Mouse (Mus musculus) layer of hippocampus, adult 18-20 months (tissue): ENCODE measurements around the gene Klc1. TPM values are rescaled to one million over a fixed set of nuclear protein-coding genes. Genes with fewer than 3 reads are reported as not detected.

ENCODE experiments used
- DNase-seq, 2 experiments: peaks; one replicate each; pipeline ENCODE4 v3.0.0; 2022; ENCODE audit warnings: low spot score in 2 of 2
- total RNA-seq, 2 experiments: library from RNA; stranded (reverse); gene quantifications; 2 replicates each; pipeline ENCODE4 v1.2.3; 2021

The Klc1 gene
- total RNA-seq, 2 experiments from 2014 or later, result 682 to 695 TPM

GRCm38 (mm10) chr12:111848300-111848798 lies 89.7 kb downstream of the Klc1 start:
- no peak for DNase-seq

GRCm38 (mm10) chr12:111851235-111851634 lies 92.6 kb downstream of the Klc1 start:
- no peak for DNase-seq

GRCm38 (mm10) chr12:111851745-111852144 lies 93.1 kb downstream of the Klc1 start:
- peak in 1 of 2 experiments; percentile 51 for DNase-seq

- DNase-seq, result no peak
Measured at GRCm38 (mm10) chr12:111853011-111853436, 94.4 kb downstream of the Klc1 start.

- DNase-seq, result no peak
Measured at GRCm38 (mm10) chr12:111853546-111853945, 94.9 kb downstream of the Klc1 start.

- DNase-seq, result no peak
Measured at GRCm38 (mm10) chr12:111855448-111855847, 96.8 kb downstream of the Klc1 start.

Other genes starting within 250 kb of the Klc1 start
- gene Eif5, start 220.8 kb upstream of the Klc1 start, total RNA-seq, result 100 to 1,000 TPM; 254 to 262 TPM
- 10 to 100 TPM; 92.2 to 92.3 TPM for gene Mark3, start 184.3 kb upstream of the Klc1 start, total RNA-seq
- gene Ckb, start 86.5 kb upstream of the Klc1 start, total RNA-seq, result 1,000 to 10,000 TPM; 1,388 to 1,396 TPM
- gene Trmt61a, start 80.7 kb upstream of the Klc1 start, total RNA-seq, result 10 to 100 TPM; 18.5 to 18.8 TPM
- 10 to 100 TPM; 54.9 to 58.5 TPM for gene Bag5, start 45.6 kb upstream of the Klc1 start, total RNA-seq
- gene Apopt1, start 45.6 kb upstream of the Klc1 start, total RNA-seq, result 10 to 100 TPM; 32.9 to 37.4 TPM
- 1 to 10 TPM; 4.0 to 6.0 TPM for gene Xrcc3, start 55.0 kb downstream of the Klc1 start, total RNA-seq
- 10 to 100 TPM; 23.4 to 23.8 TPM for gene Zfyve21, start 55.3 kb downstream of the Klc1 start, total RNA-seq
- 10 to 100 TPM; 92.7 to 98.4 TPM for gene Ppp1r13b, start 149.3 kb downstream of the Klc1 start, total RNA-seq
- gene Atp5mpl, start 208.1 kb downstream of the Klc1 start, total RNA-seq, result 100 to 1,000 TPM; 341 to 347 TPM
- gene Tdrd9, start 212.7 kb downstream of the Klc1 start, total RNA-seq, result under 1 TPM; 0.25 to 0.52 TPM
- under 1 TPM in 1 of 2 experiments, not detected in 1; 0.35 TPM for gene Rd3l, start 222.5 kb downstream of the Klc1 start, total RNA-seq